Mouse (Mus musculus) embryonic facial prominence, embryonic 14.5 days (tissue): ENCODE results near the gene Rbfox3. TPM values are rescaled to one million over a fixed set of nuclear protein-coding genes. Genes with fewer than 3 reads are reported as not detected.

Source experiments
- ATAC-seq: fragments of 200-750 bp; cut with Nextera tagmentation; 2 replicates; pipeline ENCODE4 v1.8.0; 2017; ENCODE audit warnings: low read depth, moderate number of reproducible peaks, moderate TSS enrichment
- DNase-seq: peaks from one replicate; pipeline ENCODE4 v3.0.0-alpha.2; 2015; ENCODE audit warnings: low spot score
- H3K27ac ChIP-seq: fragments of 300-500 bp; sonication (generic); replicated peaks from 2 replicates; pipeline ENCODE4 v1.5.1; 2014; ENCODE audit warnings: low read depth, mild to moderate bottlenecking, low read length, moderate library complexity
- H3K27me3 ChIP-seq: fragments of 300-500 bp; sonication (generic); replicated peaks from 2 replicates; pipeline ENCODE4 v1.6.1; 2014; ENCODE audit warnings: low read length; ENCODE audit not compliant: control insufficient read depth, insufficient read depth
- H3K36me3 ChIP-seq: fragments of 300-500 bp; sonication (generic); 2 replicates; pipeline ENCODE4 v1.6.1; 2014; ENCODE audit warnings: low read length, mixed read lengths; ENCODE audit not compliant: control insufficient read depth, insufficient read depth
- H3K4me1 ChIP-seq: fragments of 300-500 bp; sonication (generic); 2 replicates; pipeline ENCODE4 v1.6.1; 2014; ENCODE audit warnings: antibody characterized with exemption, low read length; ENCODE audit not compliant: control insufficient read depth, insufficient read depth
- H3K4me2 ChIP-seq: fragments of 300-500 bp; sonication (generic); 2 replicates; pipeline ENCODE4 v1.6.1; 2014; ENCODE audit warnings: low read depth, mild to moderate bottlenecking, low read length, moderate library complexity, mixed read lengths
- H3K4me3 ChIP-seq: fragments of 300-500 bp; sonication (generic); 2 replicates; pipeline ENCODE4 v1.5.1; 2014; ENCODE audit warnings: low read depth, mild to moderate bottlenecking, low read length
- H3K9ac ChIP-seq: fragments of 300-500 bp; sonication (generic); 2 replicates; pipeline ENCODE4 v1.6.1; 2014; ENCODE audit warnings: low read depth, mild to moderate bottlenecking, low read length, moderate library complexity, mixed read lengths
- H3K9me3 ChIP-seq: fragments of 300-500 bp; sonication (generic); 2 replicates; pipeline ENCODE4 v1.6.1; 2016; ENCODE audit warnings: low read length; ENCODE audit not compliant: control insufficient read depth
- WGBS: fragments of 180-500 bp; shearing (Covaris S2); extraction: QIAGEN DNeasy Blood & Tissue Kit; methylation state at CpG from one replicate; pipeline ENCODE4 v1.1.7; 2014; 5-methylcytosine and 5-hydroxymethylcytosine counted together
- polyA plus RNA-seq: library from polyadenylated mRNA; unstranded; fragments of >200 nt; fragmentation: Nextera tagmentation; extraction: Ambion mirVana; gene quantifications from 2 replicates; pipeline ENCODE4 v1.2.1, GENCODE M21; 2014

Rbfox3 gene
- polyA plus RNA-seq, 1 experiment from 2014 or later: 3.4 TPM

DNA sequence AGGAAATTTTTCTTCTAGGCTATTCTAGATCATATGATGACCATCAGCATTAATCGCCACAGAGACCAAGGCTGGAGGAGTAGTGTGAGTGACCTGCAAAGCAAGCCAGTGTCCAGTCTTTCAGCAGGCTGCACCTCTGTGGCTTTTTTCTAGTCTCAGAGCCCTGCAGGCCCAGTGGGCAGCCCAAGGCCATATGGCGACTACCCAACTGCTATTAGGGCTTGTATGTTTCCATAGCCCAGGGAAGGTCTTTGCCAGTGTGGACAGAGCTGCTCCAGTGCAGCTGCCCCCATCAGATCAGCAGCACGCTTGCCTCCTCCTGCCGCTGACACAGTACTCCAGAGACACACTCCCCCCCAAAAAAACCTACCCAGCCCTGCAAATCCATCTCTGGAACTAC, 290.5 kb downstream of the Rbfox3 start:
- DNase-seq (no peak), ATAC-seq (no peak)
- no peaks in the 10 kb centered on the region for H3K27me3 ChIP-seq
- no peak overlapping the region for H3K4me2 ChIP-seq
- no peaks in the 10 kb centered on the region for H3K36me3 ChIP-seq
- no peak overlapping the region for H3K4me3 ChIP-seq
- H3K4me1 ChIP-seq: no peaks in the 10 kb centered on the region
- no peaks in the 10 kb centered on the region for H3K9me3 ChIP-seq
- no peak overlapping the region for H3K9ac ChIP-seq
- no peak overlapping the region for H3K27ac ChIP-seq
- WGBS: 90% methylated on average over 3 of the region's 4 CpGs

- Histone ChIP-seq H3K27me3 (peaks cover 14% of the 10 kb centered on the region), H3K4me3 (no peak overlapping the region), H3K4me2 (no peak overlapping the region), H3K9me3 (no peaks in the 10 kb centered on the region), H3K36me3 (no peaks in the 10 kb centered on the region), H3K9ac (no peak overlapping the region), H3K4me1 (no peaks in the 10 kb centered on the region), H3K27ac (no peak overlapping the region)
- DNase-seq: no peak
- no peak for ATAC-seq
- WGBS: 75% methylated on average over 4 of the region's 4 CpGs
These were observed 297.3 kb downstream of the Rbfox3 start for GRCm38 (mm10) chr11:118614126-118614525.

DNA sequence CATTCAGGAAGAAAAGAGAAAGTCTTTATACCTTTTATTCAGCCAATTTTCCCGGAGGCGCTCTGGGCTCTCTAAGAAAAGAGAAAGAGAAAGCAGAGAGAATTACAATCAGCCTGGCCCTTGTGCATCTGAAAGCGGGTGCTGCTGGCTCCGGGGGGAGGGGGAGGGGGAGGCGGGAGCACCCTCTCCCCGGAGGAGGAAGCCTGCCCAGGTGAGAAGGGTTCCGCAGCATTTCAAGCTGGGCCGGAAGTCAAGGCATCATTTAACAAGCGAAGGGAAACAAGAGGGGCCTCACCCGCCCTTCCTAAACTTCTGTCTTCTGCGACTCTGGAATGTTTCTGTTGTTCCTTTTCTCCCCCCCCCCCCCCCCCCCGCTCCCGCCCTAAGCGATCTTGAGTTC, 301.3 kb downstream of the Rbfox3 start:
- ATAC-seq: no peak
- H3K27me3 ChIP-seq: peaks cover 23% of the 10 kb centered on the region
- H3K36me3 ChIP-seq: no peaks in the 10 kb centered on the region
- DNase-seq: no peak
- H3K4me3 ChIP-seq: no peak overlapping the region
- H3K4me1 ChIP-seq: no peaks in the 10 kb centered on the region
- WGBS: under 1% methylated on average over 8 of the region's 14 CpGs
- H3K9me3 ChIP-seq: no peaks in the 10 kb centered on the region
- H3K9ac ChIP-seq: no peak overlapping the region
- no peak overlapping the region for H3K4me2 ChIP-seq
- no peak overlapping the region for H3K27ac ChIP-seq

GRCm38 (mm10) chr11:118609236-118610000, 302.0 kb downstream of the Rbfox3 start:
- no peaks in the 10 kb centered on the region for H3K36me3 ChIP-seq
- ATAC-seq (no peak), DNase-seq (no peak)
- H3K4me1 ChIP-seq: no peaks in the 10 kb centered on the region
- H3K9me3 ChIP-seq: no peaks in the 10 kb centered on the region
- 10% methylated on average over 17 of the region's 17 CpGs for WGBS
- H3K9ac ChIP-seq: no peak overlapping the region
- H3K27ac ChIP-seq: no peak overlapping the region
- no peak overlapping the region for H3K4me3 ChIP-seq
- H3K27me3 ChIP-seq: peaks cover 23% of the 10 kb centered on the region
- no peak overlapping the region for H3K4me2 ChIP-seq

GRCm38 (mm10) chr11:118607927-118608326, 303.5 kb downstream of the Rbfox3 start:
- 46% methylated on average over 8 of the region's 8 CpGs for WGBS

GRCm38 (mm10) chr11:118605570-118605969, 305.8 kb downstream of the Rbfox3 start:
- H3K9ac ChIP-seq: no peak overlapping the region
- H3K27ac ChIP-seq: no peak overlapping the region
- H3K9me3 ChIP-seq: no peaks in the 10 kb centered on the region
- H3K27me3 ChIP-seq: peaks cover 19% of the 10 kb centered on the region
- no peak for ATAC-seq
- H3K4me2 ChIP-seq: no peak overlapping the region
- H3K4me1 ChIP-seq: no peaks in the 10 kb centered on the region
- H3K4me3 ChIP-seq: no peak overlapping the region
- DNase-seq: no peak
- no peaks in the 10 kb centered on the region for H3K36me3 ChIP-seq
- WGBS: 77% methylated on average over 2 of the region's 2 CpGs

More at GRCm38 (mm10) chr11:118607927-118608326, 303.5 kb downstream of the Rbfox3 start:
- Histone ChIP-seq H3K27ac (no peak overlapping the region), H3K9me3 (no peaks in the 10 kb centered on the region), H3K4me1 (no peaks in the 10 kb centered on the region), H3K9ac (no peak overlapping the region), H3K4me2 (no peak overlapping the region), H3K36me3 (no peaks in the 10 kb centered on the region), H3K4me3 (no peak overlapping the region), H3K27me3 (peaks cover 23% of the 10 kb centered on the region)
- no peak for ATAC-seq
- no peak for DNase-seq

DNA sequence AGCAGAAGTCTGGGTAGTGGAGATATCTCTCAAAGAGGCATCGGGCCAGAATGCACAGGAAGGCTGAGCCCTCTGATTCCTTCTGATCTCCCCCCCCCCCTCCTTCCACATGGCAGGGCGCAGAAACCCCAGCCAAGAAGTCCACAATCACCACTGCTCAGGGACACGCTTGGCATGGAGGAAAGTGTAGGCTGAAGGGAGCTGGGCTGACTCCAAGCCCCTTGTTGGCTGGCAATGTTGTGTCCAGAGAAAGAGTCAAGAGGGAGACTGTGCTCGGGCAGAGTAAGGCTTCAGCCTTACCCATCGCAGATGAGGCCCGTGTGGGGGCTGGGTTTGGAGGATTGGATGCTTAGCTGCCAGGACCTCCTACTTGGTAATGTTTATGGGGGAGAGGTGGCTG, 307.2 kb downstream of the Rbfox3 start:
- H3K4me2 ChIP-seq: no peak overlapping the region
- WGBS: 59% methylated on average over 4 of the region's 6 CpGs
- no peaks in the 10 kb centered on the region for H3K9me3 ChIP-seq
- no peaks in the 10 kb centered on the region for H3K4me1 ChIP-seq
- no peak for ATAC-seq
- H3K36me3 ChIP-seq: no peaks in the 10 kb centered on the region
- peaks cover 9% of the 10 kb centered on the region for H3K27me3 ChIP-seq
- H3K4me3 ChIP-seq: no peak overlapping the region
- no peak for DNase-seq
- H3K9ac ChIP-seq: no peak overlapping the region
- no peak overlapping the region for H3K27ac ChIP-seq

DNA sequence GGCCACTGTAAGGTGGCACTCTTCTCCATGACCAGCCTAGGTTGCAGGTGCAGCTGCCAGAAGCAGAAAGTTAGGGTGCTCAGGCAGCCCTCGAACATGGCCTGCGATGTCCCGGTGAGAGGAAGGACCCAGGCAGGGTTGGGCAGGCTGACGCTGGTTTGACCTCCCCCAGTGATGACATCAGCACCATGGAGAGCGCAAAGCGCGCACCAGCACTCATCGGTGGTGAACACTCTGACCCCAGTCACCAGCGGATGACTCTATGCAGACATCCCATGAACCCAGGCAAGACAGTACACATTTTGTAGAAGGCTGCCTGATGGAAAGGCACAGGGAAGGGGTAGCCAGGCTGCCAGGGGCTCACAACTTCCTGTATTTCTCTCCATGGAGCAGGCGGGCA, 308.3 kb downstream of the Rbfox3 start:
- no peak overlapping the region for H3K27ac ChIP-seq
- H3K4me2 ChIP-seq: no peak overlapping the region
- H3K4me1 ChIP-seq: no peaks in the 10 kb centered on the region
- no peak overlapping the region for H3K9ac ChIP-seq
- H3K9me3 ChIP-seq: no peaks in the 10 kb centered on the region
- no peaks in the 10 kb centered on the region for H3K36me3 ChIP-seq
- DNase-seq (peak; percentile 75), ATAC-seq (no peak)
- no peak overlapping the region for H3K4me3 ChIP-seq
- no peaks in the 10 kb centered on the region for H3K27me3 ChIP-seq
- WGBS: 3% methylated on average over 10 of the region's 10 CpGs

- DNase-seq (no peak), ATAC-seq (no peak)
- H3K4me3 ChIP-seq: no peak overlapping the region
- no peaks in the 10 kb centered on the region for H3K4me1 ChIP-seq
- WGBS: 54% methylated on average over 9 of the region's 9 CpGs
- H3K9me3 ChIP-seq: no peaks in the 10 kb centered on the region
- no peaks in the 10 kb centered on the region for H3K36me3 ChIP-seq
- no peak overlapping the region for H3K4me2 ChIP-seq
- no peak overlapping the region for H3K9ac ChIP-seq
- no peaks in the 10 kb centered on the region for H3K27me3 ChIP-seq
- no peak overlapping the region for H3K27ac ChIP-seq
These were observed 309.9 kb downstream of the Rbfox3 start for GRCm38 (mm10) chr11:118601484-118601883.
